Mouse (Mus musculus) limb, embryonic 14.5 days (tissue): Measurements from ENCODE around the gene Mrpl19. TPM values are rescaled to one million over a fixed set of nuclear protein-coding genes. Genes with fewer than 3 reads are reported as not detected.
A peak's percentile ranks its signal among the peaks of the same experiment; 100 is the strongest.

ENCODE experiments used
- ATAC-seq: fragments of 200-750 bp; cut with Nextera tagmentation; 2 replicates; pipeline ENCODE4 v1.8.0; 2017; ENCODE audit warnings: low read depth, moderate number of reproducible peaks, moderate TSS enrichment; ENCODE audit not compliant: low FRiP score
- DNase-seq: peaks from one replicate; pipeline ENCODE4 v3.0.0-alpha.2; 2015; ENCODE audit warnings: low spot score
- H3K27ac ChIP-seq: fragments of 300-500 bp; sonication (generic); replicated peaks from 2 replicates; pipeline ENCODE4 v1.5.1; 2014; ENCODE audit warnings: low read depth, mild to moderate bottlenecking, low read length, moderate library complexity, mixed read lengths
- H3K27me3 ChIP-seq: fragments of 300-500 bp; sonication (generic); 2 replicates; pipeline ENCODE4 v1.6.1; 2014; ENCODE audit warnings: low read length, mixed read lengths; ENCODE audit not compliant: control insufficient read depth, insufficient read depth
- H3K36me3 ChIP-seq: fragments of 300-500 bp; sonication (generic); 2 replicates; pipeline ENCODE4 v1.6.1; 2014; ENCODE audit warnings: mild to moderate bottlenecking, low read length, moderate library complexity, mixed read lengths; ENCODE audit not compliant: control insufficient read depth, insufficient read depth
- H3K4me1 ChIP-seq: fragments of 300-500 bp; sonication (generic); 2 replicates; pipeline ENCODE4 v1.6.1; 2014; ENCODE audit warnings: antibody characterized with exemption, low read length, mixed read lengths; ENCODE audit not compliant: control insufficient read depth, insufficient read depth
- H3K4me2 ChIP-seq: fragments of 300-500 bp; sonication (generic); replicated peaks from 2 replicates; pipeline ENCODE4 v1.6.1; 2014; ENCODE audit warnings: low read depth, mild to moderate bottlenecking, low read length, moderate library complexity; ENCODE audit not compliant: severe bottlenecking
- H3K4me3 ChIP-seq: fragments of 300-500 bp; sonication (generic); replicated peaks from 2 replicates; pipeline ENCODE4 v1.5.1; 2014; ENCODE audit warnings: low read length
- H3K9ac ChIP-seq: fragments of 300-500 bp; sonication (generic); 2 replicates; pipeline ENCODE4 v1.6.1; 2014; ENCODE audit warnings: mild to moderate bottlenecking, low read depth, low read length, moderate library complexity; ENCODE audit not compliant: severe bottlenecking
- H3K9me3 ChIP-seq: fragments of 300-500 bp; sonication (generic); 2 replicates; pipeline ENCODE4 v1.6.1; 2016; ENCODE audit warnings: low read length; ENCODE audit not compliant: control insufficient read depth
- POLR2A ChIP-seq: fragments of 200-500 bp; IDR thresholded peaks from 2 replicates; pipeline ENCODE4 v1.8.0; 2012; ENCODE audit warnings: inconsistent platforms, mild to moderate bottlenecking, moderate library complexity, borderline replicate concordance; ENCODE audit not compliant: insufficient read depth, insufficient read length; ENCODE audit errors: extremely low read depth
- WGBS: fragments of 180-500 bp; shearing (Covaris S2); extraction: QIAGEN DNeasy Blood & Tissue Kit; methylation state at CpG from one replicate; pipeline ENCODE4 v1.1.7; 2014; 5-methylcytosine and 5-hydroxymethylcytosine counted together
- polyA plus RNA-seq, 2 experiments: library from polyadenylated mRNA; depleted of rRNA in 1 of 2; stranded (reverse) in 1 of 2; unstranded in 1 of 2; fragments of >200 nt; fragmentation: Nextera tagmentation in 1 of 2; extraction: Ambion mirVana in 1 of 2; gene quantifications; 2 replicates each; pipeline versions ENCODE4 v1.2.1 to v1.2.3; 2012 to 2014

Gene Mrpl19
- polyA plus RNA-seq, 2 experiments, result 12.4 to 39.2 TPM

DNA sequence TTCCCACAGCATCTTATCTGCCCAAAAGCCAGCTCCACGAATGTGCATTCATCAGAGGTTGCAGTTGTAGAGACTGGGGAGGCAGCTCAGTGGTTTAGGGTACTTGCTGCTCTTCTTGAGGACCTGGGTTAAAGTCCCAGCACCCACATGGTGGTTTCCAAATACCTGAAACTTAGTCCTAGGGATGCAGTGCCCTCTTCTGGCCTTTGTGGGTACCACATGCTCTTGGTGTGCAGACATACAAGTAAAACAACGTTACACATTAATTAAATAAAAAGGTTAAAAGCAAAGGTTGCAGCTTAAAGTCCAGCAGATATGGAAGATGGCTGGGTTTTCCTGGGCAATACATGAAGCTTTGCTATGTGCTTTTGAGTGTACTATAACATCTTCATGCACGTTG is 32.5 kb downstream of the Mrpl19 start:
- Histone ChIP-seq H3K9ac (no peak overlapping the region), H3K9me3 (no peaks in the 10 kb centered on the region), H3K27ac (no peak overlapping the region), H3K4me1 (no peaks in the 10 kb centered on the region), H3K4me2 (no peak overlapping the region), H3K36me3 (peaks cover 80% of the 10 kb centered on the region), H3K4me3 (no peak overlapping the region), H3K27me3 (no peaks in the 10 kb centered on the region)
- WGBS, result 92% methylated on average over 3 of the region's 3 CpGs
- DNase-seq, result no peak
- ATAC-seq, result no peak
- TF ChIP-seq POLR2A, result no peak

DNA sequence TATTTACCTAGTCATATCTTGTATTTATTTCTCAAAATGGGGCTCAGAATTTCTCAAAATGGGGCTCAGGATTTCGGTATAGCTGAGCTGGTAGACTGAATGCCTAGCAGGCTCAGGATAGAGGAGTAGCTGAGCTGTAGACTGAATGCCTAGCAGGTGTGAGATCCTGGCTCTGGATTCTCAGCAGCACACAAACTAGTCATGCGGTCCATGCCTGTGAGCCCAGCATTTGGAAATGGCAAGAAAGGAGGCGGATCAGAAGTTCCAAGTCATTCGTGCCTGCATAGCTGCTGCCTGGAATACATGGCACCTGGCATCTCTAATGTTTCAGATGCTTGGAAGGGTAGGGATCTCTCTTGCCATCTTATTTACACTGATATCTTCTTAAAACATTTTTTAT is 36.4 kb downstream of the Mrpl19 start:
- H3K4me1 ChIP-seq, result peaks cover 1% of the 10 kb centered on the region
- WGBS, result 91% methylated on average over 4 of the region's 4 CpGs
- DNase-seq (no peak), ATAC-seq (no peak)
- TF ChIP-seq POLR2A, result no peak
- H3K4me3 ChIP-seq, result no peak overlapping the region
- H3K9ac ChIP-seq, result no peak overlapping the region
- H3K27ac ChIP-seq, result no peak overlapping the region
- no peaks in the 10 kb centered on the region for H3K27me3 ChIP-seq
- H3K9me3 ChIP-seq, result no peaks in the 10 kb centered on the region
- peaks cover 72% of the 10 kb centered on the region for H3K36me3 ChIP-seq
- no peak overlapping the region for H3K4me2 ChIP-seq

DNA sequence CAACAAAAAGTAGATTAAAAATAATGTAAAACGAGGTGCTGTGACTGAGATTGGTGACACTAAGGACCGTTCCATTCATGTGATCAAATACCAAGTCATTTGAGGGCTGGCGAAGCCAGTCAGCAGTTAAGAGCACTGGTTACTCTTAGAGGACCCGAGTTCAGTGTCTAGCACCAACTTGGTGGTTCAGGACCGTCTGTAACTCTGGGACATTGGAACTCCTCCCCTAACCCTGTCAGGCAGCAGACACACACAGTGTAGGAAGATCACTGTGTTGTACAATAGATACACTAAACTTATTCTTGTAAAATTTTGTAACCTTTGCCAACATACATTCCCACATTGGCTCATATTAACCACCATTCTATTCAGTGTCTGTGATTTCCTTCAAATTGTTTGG is 41.5 kb downstream of the Mrpl19 start:
- Histone ChIP-seq H3K27ac (no peak overlapping the region), H3K36me3 (peaks cover 27% of the 10 kb centered on the region), H3K4me3 (peak overlapping the region; percentile 91), H3K4me1 (peaks cover 6% of the 10 kb centered on the region), H3K9me3 (no peaks in the 10 kb centered on the region), H3K27me3 (no peaks in the 10 kb centered on the region), H3K4me2 (peak overlapping the region; percentile 68), H3K9ac (peak overlapping the region; percentile 97)
- no peak for TF ChIP-seq POLR2A
- WGBS, result 16% methylated on average over 5 of the region's 5 CpGs
- no peak for DNase-seq
- no peak for ATAC-seq

DNA sequence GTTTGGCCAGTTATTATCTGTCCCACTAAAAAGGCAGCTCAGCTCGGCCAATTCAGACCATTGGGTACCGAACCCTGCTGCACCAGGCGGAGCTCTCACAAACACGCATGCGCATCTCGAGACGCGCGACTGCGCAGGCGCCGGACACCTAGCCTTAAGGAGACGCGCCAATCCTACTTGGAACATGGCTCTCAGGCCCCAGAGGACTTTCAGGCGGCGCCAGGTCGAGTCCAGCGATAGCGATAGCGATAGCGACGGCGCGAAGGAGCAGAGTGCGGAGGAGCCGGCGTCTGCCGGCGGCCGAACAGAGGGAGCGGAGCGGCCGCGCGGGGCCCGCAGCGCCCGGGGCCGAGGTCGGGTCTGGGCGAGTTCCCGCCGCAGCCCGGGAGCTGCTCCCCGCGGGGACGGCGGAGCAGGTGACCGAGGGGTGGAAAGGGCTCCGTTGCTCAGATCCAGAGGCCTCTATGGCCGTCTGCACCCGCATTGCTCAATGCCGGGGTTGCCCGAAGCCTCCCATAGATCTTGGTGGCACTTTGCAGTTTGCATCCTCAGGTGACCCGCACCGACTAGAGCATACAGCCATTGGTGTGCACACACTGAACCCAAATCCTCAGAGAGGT is 42.1 kb downstream of the Mrpl19 start, which contains the start of gene Gcfc2:
Gene Gcfc2, plus strand, starts transcription at position 147 of the 620 bp plus-strand sequence.
- H3K4me3 ChIP-seq, result peak within 1 kb of the TSS; percentile 91
- ATAC-seq, result peak; percentile 94
- H3K36me3 ChIP-seq, result peaks cover 22% of the 10 kb centered on the region
- no peaks in the 10 kb centered on the region for H3K9me3 ChIP-seq
- peak; percentile 95 for DNase-seq
- H3K9ac ChIP-seq, result peak within 1 kb of the TSS; percentile 97
- H3K27ac ChIP-seq, result peak within 1 kb of the TSS; percentile 68; the same call in 1 of the 2 replicates
- peaks cover 6% of the 10 kb centered on the region for H3K4me1 ChIP-seq
- H3K4me2 ChIP-seq, result peak within 1 kb of the TSS; percentile 68
- WGBS, result under 1% methylated on average over 51 of the region's 56 CpGs
- TF ChIP-seq POLR2A, result 0 out of 2 replicates have a peak, but pooled peaks have one; percentile 49
- no peaks in the 10 kb centered on the region for H3K27me3 ChIP-seq

DNA sequence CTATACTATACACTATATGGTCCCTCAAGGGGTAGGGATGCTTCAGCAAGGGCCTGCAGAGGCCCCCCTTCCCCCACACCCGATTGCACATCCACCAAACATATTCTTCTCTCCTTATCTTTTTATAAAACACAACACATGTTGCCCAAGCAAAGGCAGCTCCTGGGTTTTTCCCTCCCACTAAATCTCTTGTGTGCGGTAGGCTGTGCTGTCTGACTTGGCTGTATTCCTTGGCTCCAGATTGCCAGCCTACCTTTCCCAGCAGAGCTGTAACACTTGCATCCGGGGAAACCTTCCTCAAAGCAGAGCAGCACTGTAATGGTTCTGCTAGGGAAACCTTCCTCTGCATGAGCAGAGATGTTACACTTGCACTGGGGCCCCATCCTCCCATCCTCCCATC is 53.6 kb downstream of the Mrpl19 start:
- WGBS, result 72% methylated on average over 3 of the region's 3 CpGs
- Histone ChIP-seq H3K4me2 (no peak overlapping the region), H3K27ac (no peak overlapping the region), H3K9ac (no peak overlapping the region), H3K36me3 (no peaks in the 10 kb centered on the region), H3K9me3 (no peaks in the 10 kb centered on the region), H3K4me3 (no peak overlapping the region), H3K4me1 (no peaks in the 10 kb centered on the region), H3K27me3 (no peaks in the 10 kb centered on the region)
- ATAC-seq (no peak), DNase-seq (no peak)
- no peak for TF ChIP-seq POLR2A

DNA sequence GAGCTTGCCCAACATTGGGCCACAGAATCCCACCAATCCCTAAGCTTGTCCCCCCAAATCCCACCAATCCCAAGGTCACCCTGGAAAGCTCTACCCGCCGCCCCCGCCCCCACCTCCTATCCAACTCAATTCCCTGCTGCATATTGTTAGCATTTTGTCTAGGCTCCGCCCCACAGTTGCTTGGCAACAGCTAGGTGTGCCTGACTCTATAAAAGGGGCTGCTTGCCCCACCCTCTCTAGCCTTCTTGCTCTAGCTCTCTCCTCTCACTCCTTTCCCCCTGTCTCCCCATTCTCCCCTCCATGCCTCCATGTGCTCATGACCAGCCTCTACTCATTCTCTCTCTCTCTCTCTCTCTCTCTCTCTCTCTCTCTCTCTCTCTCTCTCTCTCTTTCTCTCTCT is 54.0 kb downstream of the Mrpl19 start:
- ATAC-seq (no peak), DNase-seq (no peak)
- H3K4me1 ChIP-seq, result no peaks in the 10 kb centered on the region
- H3K9ac ChIP-seq, result no peak overlapping the region
- no peak for TF ChIP-seq POLR2A
- no peak overlapping the region for H3K4me2 ChIP-seq
- H3K4me3 ChIP-seq, result no peak overlapping the region
- H3K9me3 ChIP-seq, result no peaks in the 10 kb centered on the region
- H3K27ac ChIP-seq, result no peak overlapping the region
- no peaks in the 10 kb centered on the region for H3K27me3 ChIP-seq
- no peaks in the 10 kb centered on the region for H3K36me3 ChIP-seq
- WGBS, result 89% methylated on average over 4 of the region's 4 CpGs
